Mouse (Mus musculus) adipocyte (in vitro differentiated cells): ENCODE results near the gene Nol6.

Experiments
- DNase-seq: peaks from one replicate; pipeline ENCODE4 v3.0.0-alpha.2; 2016; ENCODE audit warnings: low spot score

Gene Nol6

DNA sequence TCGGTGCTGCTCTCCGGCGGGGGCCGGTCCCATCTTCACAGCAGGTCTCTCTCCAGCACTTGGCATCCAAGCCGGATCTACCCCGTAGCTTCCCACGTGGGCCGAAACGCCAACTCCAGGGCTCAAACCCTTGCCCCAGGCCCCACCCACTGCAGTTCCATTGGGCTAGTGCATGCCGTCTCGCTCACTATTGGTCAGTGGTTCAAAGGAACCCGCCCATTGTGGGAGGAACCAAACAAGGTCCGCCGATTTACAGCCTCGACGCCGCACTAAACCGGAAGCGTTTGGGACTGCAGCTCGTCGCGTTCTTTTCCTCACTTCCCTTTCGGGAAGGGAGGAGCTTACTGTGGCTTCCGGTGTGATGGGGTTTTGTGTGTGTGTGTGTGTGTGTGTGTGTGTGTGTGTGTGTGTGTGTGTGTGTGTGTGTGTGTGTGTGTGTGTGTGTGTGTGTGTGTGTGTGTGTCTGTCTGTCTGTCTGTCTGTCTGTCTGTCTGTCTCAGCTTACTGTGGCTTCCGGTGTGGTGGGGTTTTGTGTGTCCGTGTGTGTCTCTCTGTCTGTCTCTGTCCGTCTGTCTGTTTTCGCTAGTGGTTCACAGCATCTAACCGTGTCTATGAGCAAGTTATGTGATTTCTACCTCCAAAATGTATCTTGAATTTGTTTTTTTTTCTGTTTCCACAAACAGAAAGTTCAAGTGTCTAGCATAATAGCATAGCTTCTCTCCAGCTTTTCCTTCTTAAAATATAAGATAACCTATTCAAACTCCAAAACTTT lies at the start of gene Nol6:
Gene Nol6, minus strand, starts transcription at position 276 of the 772 bp plus-strand sequence.
- peak; percentile 99 for DNase-seq

DNA sequence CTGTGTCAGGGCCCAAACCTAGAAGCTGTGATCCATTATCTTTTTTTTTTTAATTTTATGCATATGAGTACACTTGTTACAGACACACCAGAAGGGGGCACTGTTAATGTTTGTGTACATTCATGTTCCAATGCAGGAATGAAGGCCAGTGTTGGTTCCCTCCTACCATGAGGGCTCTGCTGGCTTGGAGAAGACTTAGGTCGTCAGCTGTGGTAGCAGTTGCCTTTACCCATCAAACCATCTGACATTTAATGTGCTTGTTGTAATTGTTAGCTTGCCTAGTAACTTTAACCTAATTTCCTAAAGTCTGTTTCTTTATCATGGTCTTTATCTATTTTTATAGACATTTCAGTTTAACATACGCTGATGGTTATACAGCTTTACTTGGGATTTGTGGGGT lies 46.7 kb upstream of the Nol6 start:
- no peak for DNase-seq

DNA sequence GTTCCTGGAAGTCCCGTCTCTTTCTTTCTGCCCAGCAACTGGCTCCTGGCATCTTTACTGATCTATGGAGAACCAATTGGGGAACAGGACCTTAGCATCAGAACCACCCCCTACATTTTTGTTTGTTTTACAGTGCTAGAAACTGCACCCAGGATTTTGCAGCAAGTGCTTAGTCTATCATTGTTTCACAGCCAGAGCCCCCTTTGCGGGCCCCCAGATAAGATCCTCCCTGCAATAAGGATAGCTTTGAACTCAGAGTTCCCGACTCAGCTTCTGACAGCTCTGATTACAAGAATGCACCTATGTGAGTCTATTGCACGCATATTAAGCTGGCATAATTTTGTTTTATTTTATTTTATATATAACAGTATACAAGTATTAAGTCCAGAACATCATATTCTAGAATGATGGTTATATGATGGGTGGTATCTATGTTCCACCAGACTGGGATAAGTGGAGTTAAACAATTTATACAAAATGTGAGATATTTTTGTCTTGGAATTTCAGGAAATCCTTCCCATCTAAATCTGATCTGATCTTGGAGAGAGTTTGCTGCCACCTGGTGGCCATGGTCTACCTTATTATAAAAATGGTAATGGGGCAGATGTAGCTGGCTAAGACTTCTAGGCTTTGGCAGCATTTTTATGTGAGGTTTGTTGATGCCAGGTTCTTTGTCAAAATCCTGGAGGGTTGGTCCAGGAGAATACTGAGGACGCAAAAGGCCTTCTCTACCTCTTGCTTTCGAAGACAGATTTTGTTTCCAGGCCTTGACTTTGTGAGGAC lies 41.6 kb upstream of the Nol6 start:
- DNase-seq = peak; percentile 82

DNA sequence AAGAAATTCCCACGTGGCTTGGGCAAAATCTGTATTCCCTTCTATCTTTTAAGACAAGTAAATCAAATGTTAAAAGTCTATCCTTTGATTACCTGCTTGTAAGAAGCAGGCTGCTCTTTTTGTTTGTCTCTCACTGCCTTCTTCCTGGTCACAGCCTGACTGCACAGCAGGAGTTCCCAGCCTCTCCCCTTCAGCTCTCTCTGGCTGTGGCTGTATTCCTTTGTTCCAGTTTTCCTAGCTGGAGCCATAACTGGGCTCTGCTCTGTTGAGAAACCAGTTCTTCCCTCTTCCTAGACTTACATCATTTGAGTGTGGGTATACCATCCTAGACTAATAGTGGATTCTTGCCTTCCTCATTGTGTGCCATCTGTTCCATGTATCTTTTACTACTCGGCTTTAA lies 40.7 kb upstream of the Nol6 start:
- DNase-seq = peak; percentile 50

DNA sequence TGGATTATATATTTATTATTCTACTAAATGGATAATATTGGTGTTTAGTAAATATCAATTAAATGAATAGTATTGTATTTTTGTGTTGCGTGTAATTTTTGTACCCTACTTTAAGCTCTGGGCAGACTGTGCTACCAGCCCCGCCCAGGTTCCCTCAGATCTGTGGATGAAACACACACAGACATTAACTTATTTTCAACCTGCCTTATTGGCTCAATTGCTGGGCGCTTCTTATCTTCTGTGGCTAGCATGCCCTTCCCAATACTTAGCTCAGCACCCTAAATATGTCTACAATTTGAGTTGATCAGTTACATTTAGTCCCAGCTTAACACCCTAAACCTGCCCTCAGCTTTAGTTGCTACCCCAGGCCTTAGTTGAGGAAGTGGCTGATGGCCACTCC lies 37.0 kb upstream of the Nol6 start:
- DNase-seq = no peak

DNA sequence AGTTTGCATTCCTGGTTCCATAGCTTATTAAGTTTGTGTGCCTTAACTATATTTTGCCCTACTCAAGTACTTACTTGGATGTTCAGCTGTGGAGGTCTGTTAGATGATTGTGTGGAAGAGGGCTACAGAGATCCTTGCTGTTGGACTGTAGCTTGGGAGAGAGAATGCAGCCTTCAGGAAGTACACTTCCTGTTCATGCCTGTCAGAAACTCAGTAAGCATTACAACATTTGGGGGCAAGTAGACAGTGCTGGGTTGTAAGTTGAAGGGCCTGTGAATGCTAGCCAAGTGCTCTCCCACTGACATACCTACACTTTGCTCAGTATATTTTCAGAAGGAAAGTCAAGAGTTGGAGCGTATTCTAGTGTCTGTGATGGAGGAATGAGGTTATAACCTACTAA lies 34.0 kb upstream of the Nol6 start:
- no peak for DNase-seq

DNA sequence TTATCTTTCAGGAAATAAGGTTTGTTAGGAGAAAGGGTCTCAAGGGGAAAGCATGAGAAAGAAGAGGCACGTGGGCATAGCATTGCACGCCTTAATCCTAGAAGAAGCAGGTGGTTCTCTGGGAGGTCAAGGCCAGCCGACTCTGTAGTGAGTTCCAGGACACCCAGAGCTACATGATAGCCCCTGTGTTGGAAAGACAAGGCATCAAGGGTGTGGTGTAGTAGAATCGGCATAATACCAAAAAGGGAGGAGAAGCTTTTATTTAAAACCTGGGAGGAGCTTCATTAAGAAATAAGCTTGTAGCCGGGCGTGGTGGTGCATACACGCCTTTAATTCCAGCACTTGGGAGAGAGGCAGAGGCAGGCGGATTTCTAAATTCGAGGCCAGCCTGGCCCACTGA lies 32.7 kb upstream of the Nol6 start:
- DNase-seq = no peak

DNA sequence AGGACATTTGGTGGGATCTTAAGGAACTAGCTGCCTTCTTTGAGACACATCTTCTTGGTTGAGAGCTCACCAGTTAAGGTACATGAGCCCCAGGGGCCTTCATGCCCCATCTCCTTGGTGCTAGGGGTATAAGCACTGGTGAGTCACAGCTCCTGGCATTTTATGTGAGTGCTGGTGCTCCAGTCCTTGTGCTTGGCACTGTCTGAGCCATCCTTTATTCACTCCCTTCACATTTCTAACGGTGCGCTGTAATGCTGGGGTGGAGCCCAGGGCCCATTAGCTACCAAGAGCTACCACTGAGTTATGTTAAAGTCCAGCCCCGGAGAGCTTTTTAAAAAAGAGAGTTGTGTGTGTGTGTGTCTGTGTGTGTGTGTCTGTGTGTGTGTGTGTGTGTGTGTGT lies 28.9 kb upstream of the Nol6 start:
- no peak for DNase-seq

DNA sequence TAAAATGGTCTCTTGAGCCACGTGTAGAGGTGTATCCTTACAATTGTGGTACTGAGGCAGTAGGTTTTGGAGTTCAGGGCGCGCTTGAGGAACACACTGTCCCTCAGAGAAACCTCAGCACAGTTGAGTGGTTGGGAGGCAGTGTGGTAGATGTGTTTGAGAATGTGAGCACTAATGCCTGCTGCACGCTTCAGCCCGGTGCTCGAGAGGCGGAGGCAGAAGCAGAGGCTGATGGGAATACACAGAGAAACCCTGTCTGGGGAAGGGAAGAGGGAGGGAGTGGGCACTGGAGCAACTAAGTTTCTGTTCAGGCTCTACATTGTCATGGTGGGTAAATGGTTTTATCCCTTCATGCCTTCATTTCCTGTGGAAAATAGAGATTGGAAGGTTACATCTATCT lies 26.9 kb upstream of the Nol6 start:
- no peak for DNase-seq

DNA sequence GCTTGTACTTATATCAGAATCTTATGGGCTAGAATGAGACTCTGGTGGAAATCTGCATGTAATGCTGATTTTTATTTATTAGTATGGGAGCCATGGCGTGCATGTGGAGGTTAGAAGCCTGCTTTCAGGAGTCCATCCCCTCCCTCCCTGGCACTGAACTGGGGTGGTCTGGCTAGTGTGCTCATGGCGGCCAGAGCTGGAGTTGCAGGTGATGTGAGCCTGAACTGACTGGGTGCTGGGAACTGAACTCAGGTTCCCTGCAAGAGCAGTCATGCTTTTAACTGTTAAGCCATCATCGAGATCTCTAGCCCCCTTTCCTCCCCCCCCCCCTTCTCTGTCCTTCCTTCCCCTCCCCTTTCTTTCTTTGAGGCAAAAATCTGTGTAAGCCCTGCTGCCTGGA lies 25.6 kb upstream of the Nol6 start:
- no peak for DNase-seq

DNA sequence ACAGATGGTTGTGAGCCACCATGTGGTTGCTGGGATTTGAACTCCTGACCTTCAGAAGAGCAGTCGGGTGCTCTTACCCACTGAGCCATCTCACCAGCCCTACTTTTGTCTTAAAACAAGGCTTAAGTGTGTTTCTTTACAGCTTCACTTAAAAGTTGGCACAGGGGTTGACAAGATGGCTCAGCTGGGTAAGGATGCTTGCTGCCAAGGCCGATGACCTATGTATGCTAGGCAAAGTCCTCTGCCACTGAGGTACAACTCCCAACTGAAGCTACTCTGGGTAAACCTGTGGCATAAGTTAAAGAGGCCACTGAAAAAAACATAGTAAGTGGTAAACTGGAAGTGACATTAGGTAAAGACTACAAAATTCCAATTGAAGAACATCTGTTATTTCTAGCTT lies 18.3 kb upstream of the Nol6 start:
- DNase-seq = no peak

DNA sequence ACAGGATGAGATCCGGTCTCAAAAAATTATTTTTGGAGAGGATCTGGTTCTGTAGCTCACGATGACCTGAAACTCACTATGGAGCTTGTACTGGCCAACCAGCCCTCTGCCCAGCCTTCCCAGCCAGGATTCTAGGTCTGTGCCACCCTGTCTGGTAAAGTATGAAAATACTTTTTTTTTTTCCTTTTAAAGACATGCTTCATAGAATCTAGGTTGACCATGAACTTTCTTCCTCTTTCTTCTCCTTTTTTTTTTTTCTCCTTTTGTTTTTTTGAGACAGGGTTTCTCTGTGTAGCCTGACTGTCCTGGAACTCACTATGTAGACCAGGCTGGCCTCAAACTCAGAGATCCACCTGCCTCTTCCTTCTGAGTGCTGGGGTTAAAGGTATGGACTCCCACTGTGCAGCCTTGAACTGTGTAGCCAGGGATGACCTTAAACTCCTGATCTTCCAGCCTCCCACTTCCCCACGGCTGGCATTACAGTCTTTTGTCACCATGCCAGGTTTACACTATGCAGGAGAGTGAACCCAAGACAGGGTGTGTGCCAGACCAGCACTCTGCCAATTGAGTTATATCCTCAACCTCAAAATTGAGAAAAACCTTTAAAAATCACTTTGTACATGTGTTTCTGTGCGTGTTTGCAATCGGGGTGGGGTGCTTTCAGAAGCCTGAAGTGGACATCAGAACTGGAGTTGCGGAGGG lies 16.1 kb upstream of the Nol6 start:
- peak; percentile 35 for DNase-seq

DNA sequence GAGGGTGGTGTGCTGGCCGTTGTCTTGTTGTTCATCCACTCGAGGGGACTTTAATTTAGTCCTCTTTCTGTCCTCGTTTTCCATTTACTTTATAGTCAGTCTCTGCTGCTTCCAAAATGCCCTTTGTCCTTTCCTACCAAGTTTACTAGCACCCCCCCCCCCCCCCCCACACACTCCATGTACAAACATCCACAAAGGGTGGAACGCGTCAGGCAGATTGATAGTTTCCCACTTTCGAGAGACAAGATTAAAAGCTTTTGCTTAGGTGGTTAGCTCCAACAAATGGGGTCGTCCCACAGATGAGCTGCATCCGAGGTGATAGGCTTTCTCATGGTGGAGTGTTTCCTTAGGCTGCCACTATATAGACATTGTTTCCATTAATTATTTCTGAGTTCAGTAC lies 12.6 kb upstream of the Nol6 start:
- DNase-seq = peak; percentile 46

DNA sequence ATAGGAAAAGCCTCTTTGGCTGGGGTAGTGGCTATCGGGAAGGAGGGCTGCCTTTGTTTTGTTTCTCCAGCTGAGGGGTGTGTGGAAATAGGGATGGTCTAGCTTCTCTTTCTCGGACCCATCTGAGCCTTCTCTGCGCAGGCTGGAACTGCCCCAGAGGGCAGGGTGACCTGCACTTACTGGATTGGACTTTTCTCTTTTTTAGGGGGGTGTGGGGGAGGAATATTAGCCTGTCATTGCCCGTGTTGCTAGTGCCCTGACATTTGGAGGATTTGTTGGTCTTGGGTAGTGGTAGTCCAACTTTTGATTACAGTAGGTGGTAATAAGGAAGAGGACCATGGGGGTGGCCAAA lies 12.2 kb upstream of the Nol6 start:
- DNase-seq = peak; percentile 66

DNA sequence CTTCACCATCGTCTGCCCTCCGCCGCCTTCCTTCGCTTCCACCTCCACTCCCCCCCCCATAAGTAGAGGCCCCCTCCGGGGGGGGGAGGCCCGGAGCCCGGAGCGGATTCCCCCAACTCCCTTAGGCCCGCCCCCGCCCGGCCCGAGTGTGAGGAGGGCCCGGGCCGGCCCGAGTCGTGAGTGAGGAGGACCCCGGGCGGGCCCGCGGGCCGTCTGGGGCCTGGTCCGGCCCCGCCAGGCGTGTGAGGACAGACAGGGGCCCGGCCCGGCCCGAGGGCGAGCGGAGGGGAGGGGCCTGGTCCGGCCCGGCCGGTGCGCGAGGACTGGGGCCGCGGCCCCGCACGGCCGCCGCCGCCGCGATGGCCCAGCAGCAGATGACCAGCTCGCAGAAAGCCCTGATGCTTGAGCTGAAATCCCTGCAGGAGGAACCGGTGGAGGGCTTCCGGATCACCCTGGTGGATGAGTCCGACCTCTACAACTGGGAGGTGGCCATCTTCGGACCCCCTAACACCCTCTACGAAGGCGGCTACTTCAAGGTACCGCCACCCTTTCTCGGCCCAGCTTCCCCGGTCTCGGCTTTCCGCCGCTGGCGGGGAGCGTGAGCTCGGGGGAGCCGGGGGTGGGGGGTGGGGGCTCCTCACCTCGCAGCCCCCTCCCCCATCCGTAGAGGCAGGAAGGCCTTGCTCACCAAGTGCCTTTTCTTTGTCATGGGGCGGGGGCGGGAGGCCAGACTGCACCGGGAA lies 11.6 kb upstream of the Nol6 start, which contains the start of gene Ube2r2:
Gene Ube2r2, plus strand, starts transcription at position 33 of the 743 bp plus-strand sequence.
- DNase-seq = peak; percentile 63

DNA sequence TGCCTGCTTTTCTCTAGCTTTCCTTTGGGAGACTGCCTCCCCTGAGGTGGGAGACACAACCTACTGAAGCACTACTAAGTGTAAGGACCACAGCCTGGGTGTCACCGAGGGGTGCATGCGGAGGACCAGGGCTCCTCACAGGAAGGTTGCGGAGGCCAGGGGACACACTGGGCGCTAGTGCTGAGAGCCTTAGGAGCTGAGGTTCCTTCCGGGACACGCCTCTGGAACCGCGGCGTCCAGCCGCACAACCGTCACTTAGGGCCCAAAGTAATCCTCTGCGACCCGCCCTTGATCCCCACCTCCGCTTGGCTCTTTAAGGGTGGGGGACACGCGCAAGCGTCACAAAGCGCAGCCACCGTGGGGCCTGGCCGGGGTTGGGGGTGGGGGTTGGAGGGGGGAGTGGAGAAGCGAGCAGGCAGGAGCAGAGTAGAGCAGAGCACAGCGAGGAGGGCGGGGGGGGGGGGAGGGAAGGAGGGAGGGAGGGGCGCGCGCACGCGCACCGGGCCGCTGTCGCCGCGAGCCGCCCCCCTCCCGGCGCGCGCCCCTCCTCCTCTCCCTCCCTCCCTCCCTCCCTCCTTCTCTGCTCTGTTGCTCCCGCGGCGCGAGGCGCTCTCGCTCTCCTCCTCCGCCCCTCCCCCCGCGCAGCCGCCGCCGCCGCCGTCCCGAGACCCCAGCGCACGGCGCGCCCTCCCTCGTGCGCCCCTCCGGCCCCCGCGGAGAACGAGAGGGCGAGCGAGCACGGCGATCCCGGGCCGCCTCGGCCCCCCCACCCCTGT lies 10.9 kb upstream of the Nol6 start:
- peak; percentile 80 for DNase-seq

DNA sequence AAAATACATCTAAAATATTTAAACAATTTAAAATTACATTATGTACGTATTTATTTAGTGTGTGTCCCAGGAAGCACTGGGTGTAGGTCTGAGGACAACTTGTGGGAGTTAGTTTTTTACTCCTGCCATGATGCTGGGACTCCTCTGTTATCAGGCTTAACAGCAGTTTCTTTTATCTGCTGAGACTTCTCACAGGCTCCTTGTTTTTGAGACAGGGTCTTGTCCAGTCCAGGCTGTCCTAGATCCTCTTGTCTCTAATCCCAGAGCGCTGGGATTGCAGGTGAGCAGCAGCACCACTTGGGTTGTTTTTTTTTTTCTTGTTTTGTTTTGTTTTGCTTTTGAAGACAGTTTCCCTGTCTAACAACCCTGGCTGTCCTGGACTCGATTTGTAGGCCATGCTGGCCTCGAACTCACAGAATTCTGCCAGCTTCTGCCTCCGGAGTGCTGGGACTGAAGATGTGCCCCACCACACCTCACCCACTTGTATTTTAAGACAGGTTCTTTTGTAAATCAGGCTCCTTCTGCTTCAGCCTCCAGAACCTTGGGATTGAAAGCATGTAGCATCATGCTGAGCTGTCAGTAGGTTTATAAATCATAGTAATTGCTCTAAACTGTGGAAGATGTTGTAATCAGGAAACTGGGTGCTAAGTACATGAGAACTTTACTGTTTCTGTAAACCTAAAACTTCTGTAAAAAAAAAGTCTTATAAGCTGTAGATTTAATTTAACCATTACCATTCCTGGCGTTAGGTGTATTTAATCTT lies 9.5 kb upstream of the Nol6 start:
- DNase-seq = peak; percentile 65

DNA sequence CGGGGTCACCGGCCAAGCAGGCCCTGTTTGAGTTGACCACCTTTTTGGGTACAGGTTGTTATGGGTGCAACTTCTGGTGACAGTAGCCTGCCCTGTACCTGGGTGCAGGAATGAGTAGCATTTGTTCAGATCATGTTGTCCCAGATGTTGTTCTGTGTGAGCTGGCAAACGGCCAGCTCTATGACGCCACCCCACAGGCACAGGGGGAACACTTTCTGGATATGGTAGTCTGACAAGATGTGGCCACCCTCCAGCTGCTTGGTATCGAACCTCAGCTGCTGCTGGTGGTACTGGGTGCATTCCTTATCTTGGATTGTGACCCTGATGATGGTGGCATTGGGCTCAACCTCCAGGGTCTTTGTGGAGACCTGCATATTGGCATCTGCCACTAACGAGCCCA lies 8.2 kb upstream of the Nol6 start:
- DNase-seq = no peak

DNA sequence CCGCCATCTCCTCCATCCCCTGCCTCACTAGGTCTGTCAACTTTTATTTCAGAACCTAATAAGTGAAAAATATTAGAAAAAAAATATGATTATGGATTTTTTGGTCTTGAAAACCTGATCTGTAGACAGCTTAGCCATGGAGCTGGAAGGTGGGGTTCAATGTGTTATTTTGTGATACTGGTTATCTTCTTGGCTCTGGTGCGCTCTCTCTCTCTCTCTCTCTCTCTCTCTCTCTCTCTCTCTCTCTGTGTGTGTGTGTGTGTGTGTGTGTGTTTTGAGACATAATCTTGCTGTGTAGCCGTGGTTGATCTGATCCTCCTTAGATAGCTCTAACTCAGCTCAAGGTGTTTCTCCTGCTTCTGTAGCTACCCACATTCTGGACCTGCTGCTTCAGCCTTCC lies 5.6 kb upstream of the Nol6 start:
- no peak for DNase-seq

DNA sequence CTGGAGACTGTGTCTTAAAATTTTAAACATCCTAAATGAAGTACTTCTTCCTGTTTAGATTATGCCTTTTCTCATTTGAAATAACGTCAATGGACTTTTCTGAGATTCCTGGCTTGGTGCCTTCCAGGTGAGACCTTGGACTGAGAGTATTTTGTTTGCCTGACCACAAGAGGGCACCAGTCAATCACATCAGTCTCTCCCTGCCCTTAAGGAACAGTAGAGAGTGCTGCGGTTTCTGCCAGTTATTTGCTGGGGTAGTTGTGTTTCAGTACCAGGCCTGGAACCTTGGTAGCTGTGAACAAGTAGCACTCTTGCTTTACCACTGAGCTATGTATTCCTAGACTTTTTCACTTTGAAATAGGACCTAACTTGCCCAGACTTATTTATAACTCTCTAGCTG lies 5.2 kb upstream of the Nol6 start:
- peak; percentile 77 for DNase-seq
